Mouse (Mus musculus): ENCODE measurements around the gene Esp36.
"Not testable (repeated sequence)": the region's sequence is repeated elsewhere in the genome, so short reads cannot be mapped to it uniquely, and the experiment has no call there.

The Esp36 gene

GRCm38 (mm10) chr17:38420085-38420484 is at the start of gene Esp36:
TSS of gene Esp36 (minus strand) at chr17:38420185.
- DNase-seq = no peak

- not testable (repeated sequence) for DNase-seq
Observed at GRCm38 (mm10) chr17:38456206-38456605, 36.2 kb upstream of the Esp36 start.

GRCm38 (mm10) chr17:38450688-38451087 is 30.7 kb upstream of the Esp36 start:
- no peak for DNase-seq

DNA sequence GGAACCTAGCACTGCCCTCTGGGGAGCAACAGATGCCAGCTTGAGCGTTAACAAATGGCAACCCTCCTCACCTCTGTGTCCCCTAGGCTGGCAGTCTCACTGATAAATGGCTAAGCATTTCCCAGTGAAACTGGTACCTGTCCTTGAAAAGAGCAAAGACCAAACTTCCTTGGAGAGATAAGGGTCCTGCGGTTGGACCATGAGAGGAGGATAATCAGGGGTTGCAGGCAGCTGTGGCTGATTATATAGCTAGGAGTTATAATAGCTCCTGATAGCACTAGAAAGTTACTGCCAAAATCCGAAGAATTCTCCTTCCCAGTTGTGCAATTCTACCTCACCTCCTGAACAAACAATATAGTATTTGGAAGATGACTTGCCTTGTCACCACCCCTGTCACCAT is 13.8 kb downstream of the Esp36 start:
- DNase-seq = no peak

- DNase-seq = no peak
Observed at GRCm38 (mm10) chr17:38391821-38392220, 28.2 kb downstream of the Esp36 start.
